Mouse (Mus musculus): ENCODE measurements around the gene Lhx3. TPM values are rescaled to one million over a fixed set of nuclear protein-coding genes. Genes with fewer than 3 reads are reported as not detected.

The Lhx3 gene
- 0.10 TPM in 1 of 2 replicates, not detected in the other for polyA plus RNA-seq (2015; fragmentation: Nextera tagmentation; extraction: Ambion mirVana)

DNA sequence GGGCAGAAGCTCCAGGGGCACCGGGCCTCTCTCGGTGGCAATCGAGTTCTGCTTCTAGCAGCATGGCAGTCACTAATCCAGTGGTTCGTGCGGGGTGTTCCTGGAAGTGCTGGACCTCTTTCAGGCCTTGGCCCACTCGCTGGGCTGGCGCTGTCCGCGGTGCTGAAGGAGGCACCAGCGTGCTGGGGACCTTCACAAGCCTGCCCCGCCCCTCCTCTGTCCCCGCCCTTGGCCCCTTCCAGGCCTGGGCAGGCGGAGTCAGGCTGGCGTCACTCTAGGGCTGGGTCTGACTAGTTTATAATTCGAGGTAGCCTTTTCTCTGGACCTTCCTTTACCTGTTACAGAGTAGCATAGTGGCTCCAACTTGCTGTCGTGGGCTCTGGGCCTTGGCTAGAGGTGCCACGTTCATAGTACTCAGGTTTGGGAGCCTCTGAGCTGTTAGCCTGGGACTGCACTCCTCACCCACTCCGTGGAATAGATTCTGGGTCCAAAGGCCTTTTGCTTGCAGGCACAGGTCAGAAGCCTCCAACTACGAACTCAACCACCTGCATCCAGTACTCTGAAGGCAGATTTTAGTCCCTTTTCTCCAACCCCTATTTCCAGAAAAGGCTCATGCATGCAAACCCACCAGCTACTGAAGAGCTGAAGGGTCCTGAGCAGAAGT, at the start of gene Lhx3:
Gene Lhx3 (minus strand): TSS at position 164 of the 664 bp plus-strand sequence.
- Histone ChIP-seq H3K27ac (ENCODE audit: low read depth, low read length) (no peak within 1 kb of the TSS), H3K27me3 (replicated peaks; ENCODE audit: control insufficient read depth, insufficient read depth, low read length) (peaks cover 48% of the 10 kb centered on the region), H3K4me2 (replicated peaks; ENCODE audit: low read depth) (peak within 1 kb of the TSS; percentile 45), H3K4me3 (ENCODE audit: low read depth, low read length) (no peak within 1 kb of the TSS), H3K9me3 (ENCODE audit: control insufficient read depth) (no peaks in the 10 kb centered on the region), H3K9ac (ENCODE audit: low read depth, low read length) (no peak within 1 kb of the TSS), H3K36me3 (ENCODE audit: control insufficient read depth, insufficient read depth) (peaks cover 35% of the 10 kb centered on the region), H3K4me1 (replicated peaks; ENCODE audit: control insufficient read depth, insufficient read depth, low read length) (no peaks in the 10 kb centered on the region)
- no peak for TF ChIP-seq CTCF (IDR thresholded peaks at IDR 0.05; ENCODE audit: low read depth)
- WGBS, result 4% methylated on average over 19 of the region's 19 CpGs
- peak; percentile 90 for ATAC-seq

GRCm38 (mm10) chr2:26257315-26258096, 49.4 kb upstream of the Lhx3 start:
- Histone ChIP-seq H3K9me3 (ENCODE audit: control insufficient read depth) (no peaks in the 10 kb centered on the region), H3K9ac (ENCODE audit: low read depth, low read length) (no peak overlapping the region), H3K27ac (ENCODE audit: low read depth, low read length) (no peak overlapping the region), H3K36me3 (ENCODE audit: control insufficient read depth, insufficient read depth) (no peaks in the 10 kb centered on the region), H3K27me3 (replicated peaks; ENCODE audit: control insufficient read depth, insufficient read depth, low read length) (no peaks in the 10 kb centered on the region), H3K4me2 (replicated peaks; ENCODE audit: low read depth) (no peak overlapping the region), H3K4me1 (replicated peaks; ENCODE audit: control insufficient read depth, insufficient read depth, low read length) (no peaks in the 10 kb centered on the region), H3K4me3 (ENCODE audit: low read depth, low read length) (no peak overlapping the region)
- 0 out of 2 replicates have a peak, but pooled peaks have one; percentile 31 for ATAC-seq
- no peak for TF ChIP-seq CTCF (IDR thresholded peaks at IDR 0.05; ENCODE audit: low read depth)
- WGBS, result 71% methylated on average over 16 of the region's 16 CpGs

DNA sequence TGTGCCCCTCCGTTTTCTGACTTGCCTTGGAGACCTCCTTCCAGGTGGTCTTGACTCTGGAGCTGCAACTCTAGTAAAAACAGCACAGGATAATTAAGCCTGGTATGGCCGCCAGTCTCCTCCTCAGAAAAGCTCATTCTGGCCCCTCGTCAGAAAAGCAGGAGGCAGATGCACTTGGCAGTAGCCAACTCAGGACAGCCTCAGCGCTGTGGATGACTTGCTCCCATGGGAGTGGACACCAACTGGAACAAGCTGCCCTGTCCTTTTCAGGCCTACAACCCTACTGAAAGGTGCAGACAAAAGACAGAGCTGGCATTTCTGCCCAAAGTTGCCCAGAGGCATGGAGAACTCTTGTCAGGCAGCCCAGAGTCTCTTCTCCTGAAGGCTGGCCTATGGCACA, 46.7 kb upstream of the Lhx3 start:
- H3K36me3 ChIP-seq (ENCODE audit: control insufficient read depth, insufficient read depth), result no peaks in the 10 kb centered on the region
- no peak overlapping the region for H3K9ac ChIP-seq (ENCODE audit: low read depth, low read length)
- H3K27ac ChIP-seq (ENCODE audit: low read depth, low read length), result no peak overlapping the region
- H3K4me1 ChIP-seq (replicated peaks; ENCODE audit: control insufficient read depth, insufficient read depth, low read length), result no peaks in the 10 kb centered on the region
- no peak overlapping the region for H3K4me2 ChIP-seq (replicated peaks; ENCODE audit: low read depth)
- ATAC-seq, result no peak
- WGBS, result 70% methylated on average over 4 of the region's 4 CpGs
- no peak overlapping the region for H3K4me3 ChIP-seq (ENCODE audit: low read depth, low read length)
- no peaks in the 10 kb centered on the region for H3K9me3 ChIP-seq (ENCODE audit: control insufficient read depth)
- no peaks in the 10 kb centered on the region for H3K27me3 ChIP-seq (replicated peaks; ENCODE audit: control insufficient read depth, insufficient read depth, low read length)
- TF ChIP-seq CTCF (IDR thresholded peaks at IDR 0.05; ENCODE audit: low read depth), result no peak

DNA sequence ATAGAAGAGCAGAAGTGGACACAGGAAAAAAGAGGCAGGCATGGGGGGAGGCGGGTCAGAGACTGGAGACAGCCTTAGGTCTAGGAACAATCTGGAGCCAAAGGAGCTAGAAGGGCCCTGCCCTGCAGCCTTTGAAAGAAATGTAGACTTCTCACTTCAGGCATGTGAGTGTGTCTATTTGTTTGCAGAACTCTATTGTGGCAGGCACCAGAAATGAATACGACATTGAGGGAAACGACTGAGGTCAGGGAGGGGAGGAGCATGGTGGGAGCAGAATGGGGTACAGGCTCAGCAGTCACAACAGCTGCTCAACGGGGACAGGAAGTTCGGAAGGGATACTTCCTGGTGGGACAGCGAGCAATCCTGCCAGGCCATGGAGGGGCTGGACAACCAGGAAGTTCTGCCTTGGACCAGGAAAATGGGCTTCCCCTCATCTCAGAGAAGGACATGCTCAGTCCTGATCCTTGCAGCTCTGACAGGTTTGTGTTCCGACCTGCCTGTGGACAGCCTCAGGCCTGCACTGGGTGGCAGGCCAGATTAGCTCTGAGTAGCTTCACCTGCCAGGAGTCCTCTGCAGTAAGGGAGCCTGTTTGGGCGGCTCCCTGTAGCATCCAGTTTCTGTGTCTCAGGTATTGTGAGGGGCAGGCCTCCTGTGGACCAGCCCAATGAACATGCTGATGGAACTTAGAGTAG, 44.6 kb upstream of the Lhx3 start:
- WGBS, result 48% methylated on average over 8 of the region's 8 CpGs
- no peaks in the 10 kb centered on the region for H3K36me3 ChIP-seq (ENCODE audit: control insufficient read depth, insufficient read depth)
- ATAC-seq, result no peak
- no peaks in the 10 kb centered on the region for H3K27me3 ChIP-seq (replicated peaks; ENCODE audit: control insufficient read depth, insufficient read depth, low read length)
- no peaks in the 10 kb centered on the region for H3K9me3 ChIP-seq (ENCODE audit: control insufficient read depth)
- H3K4me2 ChIP-seq (replicated peaks; ENCODE audit: low read depth), result no peak overlapping the region
- H3K4me1 ChIP-seq (replicated peaks; ENCODE audit: control insufficient read depth, insufficient read depth, low read length), result 0 out of 2 replicates have a peak, but pooled peaks cover 2% of the 10 kb centered on the region
- H3K9ac ChIP-seq (ENCODE audit: low read depth, low read length), result no peak overlapping the region
- no peak overlapping the region for H3K4me3 ChIP-seq (ENCODE audit: low read depth, low read length)
- no peak overlapping the region for H3K27ac ChIP-seq (ENCODE audit: low read depth, low read length)
- TF ChIP-seq CTCF (IDR thresholded peaks at IDR 0.05; ENCODE audit: low read depth), result no peak

DNA sequence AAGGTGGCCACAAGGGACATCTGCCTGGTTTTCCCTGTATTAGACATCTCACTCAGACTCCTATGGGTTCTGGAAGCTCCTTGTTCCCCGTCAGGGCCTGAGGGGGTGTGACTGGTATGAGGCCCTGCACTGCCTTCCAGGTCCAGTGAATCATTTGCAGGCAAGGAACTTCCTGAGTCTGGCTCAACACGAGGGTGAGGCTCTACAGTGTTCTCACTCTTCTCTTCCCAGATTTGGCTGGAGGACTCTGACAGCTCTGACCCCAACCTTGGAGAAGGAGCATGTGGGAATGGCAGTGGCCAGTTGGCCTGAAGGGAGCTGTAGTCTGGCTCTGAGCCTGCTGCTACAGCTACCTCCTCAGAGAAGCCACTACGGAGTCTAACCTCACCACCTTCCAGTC, 39.4 kb upstream of the Lhx3 start:
- H3K27me3 ChIP-seq (replicated peaks; ENCODE audit: control insufficient read depth, insufficient read depth, low read length), result no peaks in the 10 kb centered on the region
- no peaks in the 10 kb centered on the region for H3K9me3 ChIP-seq (ENCODE audit: control insufficient read depth)
- H3K4me2 ChIP-seq (replicated peaks; ENCODE audit: low read depth), result no peak overlapping the region
- WGBS, result 33% methylated on average over 3 of the region's 3 CpGs
- H3K4me3 ChIP-seq (ENCODE audit: low read depth, low read length), result no peak overlapping the region
- no peak for TF ChIP-seq CTCF (IDR thresholded peaks at IDR 0.05; ENCODE audit: low read depth)
- no peaks in the 10 kb centered on the region for H3K36me3 ChIP-seq (ENCODE audit: control insufficient read depth, insufficient read depth)
- peak; percentile 68; the same call in 1 of the 2 replicates for ATAC-seq
- no peak overlapping the region for H3K27ac ChIP-seq (ENCODE audit: low read depth, low read length)
- no peak overlapping the region for H3K9ac ChIP-seq (ENCODE audit: low read depth, low read length)
- 0 out of 2 replicates have a peak, but pooled peaks cover 3% of the 10 kb centered on the region for H3K4me1 ChIP-seq (replicated peaks; ENCODE audit: control insufficient read depth, insufficient read depth, low read length)

DNA sequence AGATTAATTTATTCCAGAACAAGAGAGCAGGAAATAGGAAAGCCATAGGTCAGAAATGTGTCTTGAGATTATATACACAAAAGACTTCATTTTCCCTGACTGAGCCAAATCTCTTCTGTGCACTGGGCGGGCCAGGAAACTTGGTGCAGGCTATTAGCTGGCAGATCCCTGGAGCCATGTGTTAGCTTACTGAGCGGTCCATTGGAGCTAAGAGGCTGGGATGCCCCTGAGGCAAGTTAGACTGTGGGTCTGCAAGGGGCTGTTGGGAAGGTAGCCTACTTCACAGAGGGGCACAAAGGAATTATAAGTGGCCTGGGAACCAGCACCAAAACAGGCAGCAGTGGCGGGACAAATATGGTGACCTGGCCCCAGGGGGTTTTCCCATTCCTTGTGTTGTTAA, 32.8 kb upstream of the Lhx3 start:
- WGBS, result 56% methylated on average over 3 of the region's 3 CpGs
- peaks cover 12% of the 10 kb centered on the region for H3K4me1 ChIP-seq (replicated peaks; ENCODE audit: control insufficient read depth, insufficient read depth, low read length)
- H3K4me2 ChIP-seq (replicated peaks; ENCODE audit: low read depth), result no peak overlapping the region
- TF ChIP-seq CTCF (IDR thresholded peaks at IDR 0.05; ENCODE audit: low read depth), result no peak
- no peaks in the 10 kb centered on the region for H3K36me3 ChIP-seq (ENCODE audit: control insufficient read depth, insufficient read depth)
- H3K9me3 ChIP-seq (ENCODE audit: control insufficient read depth), result no peaks in the 10 kb centered on the region
- H3K27ac ChIP-seq (ENCODE audit: low read depth, low read length), result no peak overlapping the region
- H3K9ac ChIP-seq (ENCODE audit: low read depth, low read length), result no peak overlapping the region
- no peaks in the 10 kb centered on the region for H3K27me3 ChIP-seq (replicated peaks; ENCODE audit: control insufficient read depth, insufficient read depth, low read length)
- no peak overlapping the region for H3K4me3 ChIP-seq (ENCODE audit: low read depth, low read length)
- ATAC-seq, result no peak
